Mouse (Mus musculus): Measurements from ENCODE around the gene Atp5j2. TPM values are rescaled to one million over a fixed set of nuclear protein-coding genes. Genes with fewer than 3 reads are reported as not detected.
"Not testable (repeated sequence)": the region's sequence is repeated elsewhere in the genome, so short reads cannot be mapped to it uniquely, and the experiment has no call there.

Gene Atp5j2
- polyA plus RNA-seq (2012; ENCODE audit: insufficient read depth, insufficient read length, low replicate concordance, missing spikeins): not detected in 2 replicates

- peaks cover 9% of the 10 kb centered on the region for H3K4me1 ChIP-seq (ENCODE audit: control insufficient read depth, insufficient read depth, low read length)
- H3K27ac ChIP-seq (ENCODE audit: insufficient read depth, low read depth, low read length): peak within 1 kb of the TSS; percentile 89
- WGBS: 75% methylated on average over 2 of the region's 2 CpGs
- TF ChIP-seq CTCF (IDR thresholded peaks at IDR 0.05; ENCODE audit: insufficient read depth, low read depth, low read length) (no peak), POLR2A (IDR thresholded peaks at IDR 0.05; ENCODE audit: insufficient read depth, low read depth, low read length) (no peak)
- peak within 1 kb of the TSS; percentile 97 for H3K4me3 ChIP-seq (ENCODE audit: insufficient read depth, low read depth, low read length)
Observed at GRCm38 (mm10) chr5:145191962-145192361, at the start of gene Atp5j2. TSS of gene Atp5j2 (minus strand) at chr5:145192062.

- TF ChIP-seq CTCF (IDR thresholded peaks at IDR 0.05; ENCODE audit: insufficient read depth, low read depth, low read length) (no peak), POLR2A (IDR thresholded peaks at IDR 0.05; ENCODE audit: insufficient read depth, low read depth, low read length) (no peak)
- Histone ChIP-seq H3K27ac (ENCODE audit: insufficient read depth, low read depth, low read length) (no peak overlapping the region), H3K4me1 (ENCODE audit: control insufficient read depth, insufficient read depth, low read length) (peaks cover 8% of the 10 kb centered on the region; the same call in 1 of the 2 replicates), H3K4me3 (ENCODE audit: insufficient read depth, low read depth, low read length) (no peak overlapping the region)
Observed at GRCm38 (mm10) chr5:145234636-145235035, 42.8 kb upstream of the Atp5j2 start.

- Histone ChIP-seq H3K27ac (ENCODE audit: insufficient read depth, low read depth, low read length) (peak overlapping the region; percentile 56), H3K4me3 (ENCODE audit: insufficient read depth, low read depth, low read length) (peak overlapping the region; percentile 64), H3K4me1 (ENCODE audit: control insufficient read depth, insufficient read depth, low read length) (peaks cover 7% of the 10 kb centered on the region; the same call in 1 of the 2 replicates)
- no peak for TF ChIP-seq POLR2A (IDR thresholded peaks at IDR 0.05; ENCODE audit: insufficient read depth, low read depth, low read length)
- no peak for TF ChIP-seq CTCF (IDR thresholded peaks at IDR 0.05; ENCODE audit: insufficient read depth, low read depth, low read length)
- 1% methylated on average over 48 of the region's 49 CpGs for WGBS
Observed at GRCm38 (mm10) chr5:145231893-145232411, 40.1 kb upstream of the Atp5j2 start.

GRCm38 (mm10) chr5:145231367-145231871 is 39.6 kb upstream of the Atp5j2 start, which contains the start of gene Zfp655:
TSS of gene Zfp655 (plus strand) at chr5:145231715.
- WGBS: under 1% methylated on average over 42 of the region's 42 CpGs
- peak within 1 kb of the TSS; percentile 64 for H3K4me3 ChIP-seq (ENCODE audit: insufficient read depth, low read depth, low read length)

GRCm38 (mm10) chr5:145230641-145231040 is 38.8 kb upstream of the Atp5j2 start:
- H3K4me3 ChIP-seq (ENCODE audit: insufficient read depth, low read depth, low read length): no peak overlapping the region
- 74% methylated on average over 4 of the region's 4 CpGs for WGBS
- H3K4me1 ChIP-seq (ENCODE audit: control insufficient read depth, insufficient read depth, low read length): peaks cover 6% of the 10 kb centered on the region; the same call in 1 of the 2 replicates
- TF ChIP-seq CTCF (IDR thresholded peaks at IDR 0.05; ENCODE audit: insufficient read depth, low read depth, low read length): no peak
- no peak for TF ChIP-seq POLR2A (IDR thresholded peaks at IDR 0.05; ENCODE audit: insufficient read depth, low read depth, low read length)
- no peak overlapping the region for H3K27ac ChIP-seq (ENCODE audit: insufficient read depth, low read depth, low read length)

More at GRCm38 (mm10) chr5:145231367-145231871, 39.6 kb upstream of the Atp5j2 start, which contains the start of gene Zfp655:
- Histone ChIP-seq H3K4me1 (ENCODE audit: control insufficient read depth, insufficient read depth, low read length) (peaks cover 6% of the 10 kb centered on the region; the same call in 1 of the 2 replicates), H3K27ac (ENCODE audit: insufficient read depth, low read depth, low read length) (peak within 1 kb of the TSS; percentile 85)
- TF ChIP-seq CTCF (IDR thresholded peaks at IDR 0.05; ENCODE audit: insufficient read depth, low read depth, low read length) (no peak), POLR2A (IDR thresholded peaks at IDR 0.05; ENCODE audit: insufficient read depth, low read depth, low read length) (peak; percentile 86)

- WGBS: 80% methylated on average over 6 of the region's 6 CpGs
- H3K27ac ChIP-seq (ENCODE audit: insufficient read depth, low read depth, low read length); H3K4me3 ChIP-seq (ENCODE audit: insufficient read depth, low read depth, low read length); H3K4me1 ChIP-seq (ENCODE audit: control insufficient read depth, insufficient read depth, low read length): not testable (repeated sequence)
Observed at GRCm38 (mm10) chr5:145229283-145229682, 37.4 kb upstream of the Atp5j2 start.

GRCm38 (mm10) chr5:145226453-145226852 is 34.6 kb upstream of the Atp5j2 start:
- 68% methylated on average over 2 of the region's 2 CpGs for WGBS
- no peaks in the 10 kb centered on the region for H3K4me1 ChIP-seq (ENCODE audit: control insufficient read depth, insufficient read depth, low read length)
- H3K27ac ChIP-seq (ENCODE audit: insufficient read depth, low read depth, low read length): no peak overlapping the region
- H3K4me3 ChIP-seq (ENCODE audit: insufficient read depth, low read depth, low read length): no peak overlapping the region
- TF ChIP-seq CTCF (IDR thresholded peaks at IDR 0.05; ENCODE audit: insufficient read depth, low read depth, low read length) (no peak), POLR2A (IDR thresholded peaks at IDR 0.05; ENCODE audit: insufficient read depth, low read depth, low read length) (no peak)

- TF ChIP-seq POLR2A (IDR thresholded peaks at IDR 0.05; ENCODE audit: insufficient read depth, low read depth, low read length): no peak
- no peak for TF ChIP-seq CTCF (IDR thresholded peaks at IDR 0.05; ENCODE audit: insufficient read depth, low read depth, low read length)
- WGBS: 87% methylated on average over 12 of the region's 12 CpGs
- Histone ChIP-seq H3K4me3 (ENCODE audit: insufficient read depth, low read depth, low read length) (no peak overlapping the region), H3K4me1 (ENCODE audit: control insufficient read depth, insufficient read depth, low read length) (no peaks in the 10 kb centered on the region), H3K27ac (ENCODE audit: insufficient read depth, low read depth, low read length) (no peak overlapping the region)
Observed at GRCm38 (mm10) chr5:145223395-145223794, 31.5 kb upstream of the Atp5j2 start.

- TF ChIP-seq CTCF (IDR thresholded peaks at IDR 0.05; ENCODE audit: insufficient read depth, low read depth, low read length): no peak
- no peak for TF ChIP-seq POLR2A (IDR thresholded peaks at IDR 0.05; ENCODE audit: insufficient read depth, low read depth, low read length)
- 80% methylated on average over 5 of the region's 5 CpGs for WGBS
- Histone ChIP-seq H3K4me1 (ENCODE audit: control insufficient read depth, insufficient read depth, low read length) (no peaks in the 10 kb centered on the region), H3K4me3 (ENCODE audit: insufficient read depth, low read depth, low read length) (no peak overlapping the region), H3K27ac (ENCODE audit: insufficient read depth, low read depth, low read length) (no peak overlapping the region)
Observed at GRCm38 (mm10) chr5:145222840-145223239, 31.0 kb upstream of the Atp5j2 start.

All from olfactory bulb, adult 2 months (tissue).